24 mouse cellular contexts compared by ENCODE assay signal in the genomic region with DNA sequence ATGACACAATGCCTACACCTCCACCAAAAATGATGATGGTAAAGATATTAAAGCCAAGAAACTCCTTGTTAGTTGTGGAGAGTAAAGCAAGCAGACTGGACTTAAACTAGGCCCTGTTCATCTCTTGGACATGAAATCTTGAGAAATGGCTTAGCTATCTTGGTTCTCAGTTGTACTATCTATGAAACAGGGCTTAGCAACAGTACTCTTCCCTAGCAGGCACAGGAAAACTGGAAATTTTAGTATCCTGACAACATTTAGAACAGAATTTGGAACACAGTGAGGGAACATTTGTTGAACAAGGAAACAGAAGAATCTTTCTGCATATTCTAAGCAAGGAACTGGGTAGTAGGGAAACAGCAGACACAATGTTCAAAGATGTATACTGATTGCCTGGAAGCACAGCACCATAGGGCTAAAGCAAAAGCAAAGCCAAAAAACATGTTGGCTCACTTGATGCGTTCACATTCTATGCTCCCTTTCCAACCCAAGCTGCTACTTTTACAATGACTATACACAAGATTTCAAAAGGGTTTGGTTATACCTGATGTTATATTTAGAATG.
"Had no signal": no experiment of that assay in that cellular context is flagged by ENCODE, and none has a peak within 500 bp of the region (broad histone marks: within the 10 kb centered on the region; RNA-seq: fewer than 3 reads in every experiment).

No protein-coding gene starts in this region.

- H3K4me1 ChIP-seq: kidney, embryonic 15.5 days; limb, embryonic 12.5 days; limb, embryonic 15.5 days; midbrain, embryonic 12.5 days; neural tube, embryonic 13.5 days; stomach, embryonic 15.5 days had no signal

- ATAC-seq: liver, postnatal 0 days; lung, postnatal 0 days; midbrain, embryonic 16.5 days had no signal

- H3K36me3 ChIP-seq: kidney, embryonic 15.5 days; limb, embryonic 12.5 days; limb, embryonic 15.5 days; neural tube, embryonic 13.5 days; stomach, embryonic 15.5 days had no signal

- H3K9ac ChIP-seq: kidney, embryonic 15.5 days; limb, embryonic 12.5 days; limb, embryonic 15.5 days; liver, embryonic 14.5 days; liver, postnatal 0 days; lung, embryonic 14.5 days; midbrain, embryonic 12.5 days; neural tube, embryonic 13.5 days; stomach, embryonic 15.5 days had no signal

- H3K27me3 ChIP-seq: kidney, embryonic 15.5 days; limb, embryonic 12.5 days; limb, embryonic 15.5 days; midbrain, embryonic 12.5 days; neural tube, embryonic 13.5 days; stomach, embryonic 15.5 days had no signal

- H3K27ac ChIP-seq: kidney, embryonic 15.5 days; limb, embryonic 12.5 days; limb, embryonic 15.5 days; liver, embryonic 14.5 days; macrophage; midbrain, embryonic 12.5 days; neural tube, embryonic 13.5 days; stomach, embryonic 15.5 days had no signal

- H3K4me3 ChIP-seq: kidney, embryonic 15.5 days; limb, embryonic 12.5 days; limb, embryonic 15.5 days; midbrain, embryonic 12.5 days; myocyte; neural tube, embryonic 13.5 days; stomach, embryonic 15.5 days had no signal

- H3K9me3 ChIP-seq: kidney, embryonic 15.5 days; limb, embryonic 12.5 days; limb, embryonic 15.5 days; midbrain, embryonic 12.5 days; neural tube, embryonic 13.5 days; stomach, embryonic 15.5 days had no signal

- DNase-seq: kidney, adult 11 months; kidney, adult 8-10 months; kidney, postnatal 10 days; kidney, postnatal 36 days; left cerebral cortex, postnatal 4 days; liver, postnatal 0 days; lung, embryonic 14.5 days; retina, postnatal 1 day; right cerebral cortex, postnatal 25 days; spleen, adult 18-20 months; thymus, adult 18-20 months; thymus, postnatal 36 days had no signal

- H3K4me2 ChIP-seq: kidney, embryonic 15.5 days; limb, embryonic 12.5 days; limb, embryonic 15.5 days; liver, embryonic 11.5 days; lung, embryonic 14.5 days; midbrain, embryonic 12.5 days; neural tube, embryonic 13.5 days; stomach, embryonic 15.5 days had no signal
